Mouse (Mus musculus): ENCODE measurements around the gene Xlr4b. TPM values are rescaled to one million over a fixed set of nuclear protein-coding genes. Genes with fewer than 3 reads are reported as not detected.
"Not testable (repeated sequence)": the region's sequence is repeated elsewhere in the genome, so short reads cannot be mapped to it uniquely, and the experiment has no call there.

Xlr4b gene
- polyA plus RNA-seq, 1 experiment from 2014 or later, result not detected

GRCm38 (mm10) chrX:73262428-73262827 is 48.3 kb downstream of the Xlr4b start:
- not testable (repeated sequence) for H3K27me3 ChIP-seq (ENCODE audit: control insufficient read depth, insufficient read depth, low read length); H3K4me1 ChIP-seq (ENCODE audit: control insufficient read depth, insufficient read depth, low read length); H3K4me3 ChIP-seq (ENCODE audit: low read length); H3K4me2 ChIP-seq (replicated peaks; ENCODE audit: low read depth, low read length); ATAC-seq (ENCODE audit: low FRiP score, low TSS enrichment); H3K27ac ChIP-seq (ENCODE audit: low read depth, low read length); H3K36me3 ChIP-seq (ENCODE audit: control insufficient read depth, insufficient read depth, low read length); H3K9ac ChIP-seq (ENCODE audit: low read depth, low read length); H3K9me3 ChIP-seq (ENCODE audit: control insufficient read depth, low read length)
- WGBS, result 83% methylated on average over 1 of the region's 2 CpGs

- H3K9me3 ChIP-seq (ENCODE audit: control insufficient read depth, low read length); H3K9ac ChIP-seq (ENCODE audit: low read depth, low read length); H3K27ac ChIP-seq (ENCODE audit: low read depth, low read length); ATAC-seq (ENCODE audit: low FRiP score, low TSS enrichment); H3K27me3 ChIP-seq (ENCODE audit: control insufficient read depth, insufficient read depth, low read length); H3K4me2 ChIP-seq (replicated peaks; ENCODE audit: low read depth, low read length); H3K4me1 ChIP-seq (ENCODE audit: control insufficient read depth, insufficient read depth, low read length); H3K4me3 ChIP-seq (ENCODE audit: low read length); H3K36me3 ChIP-seq (ENCODE audit: control insufficient read depth, insufficient read depth, low read length): not testable (repeated sequence)
- 91% methylated on average over 14 of the region's 14 CpGs for WGBS
These were observed 51.1 kb downstream of the Xlr4b start, which contains the start of gene Xlr3c for GRCm38 (mm10) chrX:73265270-73265669. Gene Xlr3c, minus strand, starts transcription at chrX:73265390.

Other genes with a start within 250 kb of the Xlr4b start
- gene Zfp185, start 227.0 kb upstream of the Xlr4b start, polyA plus RNA-seq (2014; fragmentation: Nextera tagmentation; extraction: Ambion mirVana), result 3.0 and 4.9 TPM in 2 replicates
- not detected in 2 replicates for gene Pnma5, start 177.2 kb upstream of the Xlr4b start, polyA plus RNA-seq (2014; fragmentation: Nextera tagmentation; extraction: Ambion mirVana)
- gene Pnma3, start 149.5 kb upstream of the Xlr4b start, polyA plus RNA-seq (2014; fragmentation: Nextera tagmentation; extraction: Ambion mirVana), result 0.12 TPM in 1 of 2 replicates, not detected in the other
- gene Xlr4a, start 131.9 kb upstream of the Xlr4b start, polyA plus RNA-seq (2014; fragmentation: Nextera tagmentation; extraction: Ambion mirVana), result 0.46 TPM in 1 of 2 replicates, not detected in the other
- 0.51 and 1.4 TPM in 2 replicates for gene Xlr3a, start 117.2 kb upstream of the Xlr4b start, polyA plus RNA-seq (2014; fragmentation: Nextera tagmentation; extraction: Ambion mirVana)
- gene Gm14685, start 97.3 kb upstream of the Xlr4b start, polyA plus RNA-seq (2014; fragmentation: Nextera tagmentation; extraction: Ambion mirVana), result not detected in 2 replicates
- gene Xlr5b, start 65.5 kb upstream of the Xlr4b start, polyA plus RNA-seq (2014; fragmentation: Nextera tagmentation; extraction: Ambion mirVana), result not detected in 2 replicates
- not detected in 2 replicates for gene DXBay18, start 64.9 kb upstream of the Xlr4b start, polyA plus RNA-seq (2014; fragmentation: Nextera tagmentation; extraction: Ambion mirVana)
- gene Spin2d, start 37.3 kb upstream of the Xlr4b start, polyA plus RNA-seq (2014; fragmentation: Nextera tagmentation; extraction: Ambion mirVana), result not detected in 2 replicates
- 6.0 and 8.6 TPM in 2 replicates for gene Xlr3b, start 22.1 kb upstream of the Xlr4b start, polyA plus RNA-seq (2014; fragmentation: Nextera tagmentation; extraction: Ambion mirVana)
- gene F8a, start 14.0 kb downstream of the Xlr4b start, polyA plus RNA-seq (2014; fragmentation: Nextera tagmentation; extraction: Ambion mirVana), result 9.1 and 9.9 TPM in 2 replicates
- not detected in 2 replicates for gene Xlr4c, start 28.8 kb downstream of the Xlr4b start, polyA plus RNA-seq (2014; fragmentation: Nextera tagmentation; extraction: Ambion mirVana)
- gene Xlr3c, start 51.1 kb downstream of the Xlr4b start, polyA plus RNA-seq (2014; fragmentation: Nextera tagmentation; extraction: Ambion mirVana), result not detected in 2 replicates
- 0.31 TPM in 1 of 2 replicates, not detected in the other for gene Xlr5a, start 78.6 kb downstream of the Xlr4b start, polyA plus RNA-seq (2014; fragmentation: Nextera tagmentation; extraction: Ambion mirVana)
- not detected in 2 replicates for gene Xlr5c, start 78.6 kb downstream of the Xlr4b start, polyA plus RNA-seq (2014; fragmentation: Nextera tagmentation; extraction: Ambion mirVana)
- gene Gm45015, start 122.5 kb downstream of the Xlr4b start, polyA plus RNA-seq (2014; fragmentation: Nextera tagmentation; extraction: Ambion mirVana), result not detected in 2 replicates
- 11.1 and 17.1 TPM in 2 replicates for gene Zfp275, start 128.3 kb downstream of the Xlr4b start, polyA plus RNA-seq (2014; fragmentation: Nextera tagmentation; extraction: Ambion mirVana)
- gene Gm18336, start 184.4 kb downstream of the Xlr4b start, polyA plus RNA-seq (2014; fragmentation: Nextera tagmentation; extraction: Ambion mirVana), result not detected in 2 replicates
- not detected in 2 replicates for gene Zfp92, start 196.8 kb downstream of the Xlr4b start, polyA plus RNA-seq (2014; fragmentation: Nextera tagmentation; extraction: Ambion mirVana)
- not detected in 2 replicates for gene Trex2, start 221.0 kb downstream of the Xlr4b start, polyA plus RNA-seq (2014; fragmentation: Nextera tagmentation; extraction: Ambion mirVana)
- gene Haus7, start 244.7 kb downstream of the Xlr4b start, polyA plus RNA-seq (2014; fragmentation: Nextera tagmentation; extraction: Ambion mirVana), result 61.2 and 62.3 TPM in 2 replicates